Mouse (Mus musculus): ENCODE data around the gene Acin1.
A peak's percentile ranks its signal among the peaks of the same experiment; 100 is the strongest.

Acin1 gene

DNA sequence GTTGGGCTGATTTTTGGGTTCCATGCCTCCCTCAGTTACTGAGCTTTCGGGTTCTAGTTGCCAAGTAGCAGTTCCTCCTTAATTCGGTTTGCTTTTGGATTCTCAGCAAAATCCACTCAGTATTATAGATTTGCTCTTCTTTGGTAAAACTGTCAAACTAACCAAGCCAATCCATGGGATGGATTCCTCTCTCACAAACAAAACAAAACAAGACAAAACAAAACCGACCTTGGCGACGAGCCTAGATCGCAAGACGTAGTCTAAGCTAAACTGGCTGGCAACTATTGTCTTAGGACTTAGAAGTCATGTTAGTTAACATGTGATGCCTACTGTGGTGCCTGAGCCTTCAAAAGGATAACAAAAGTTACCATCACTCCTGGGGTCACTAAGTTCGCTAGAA, 83.0 kb downstream of the Acin1 start:
- no peak for DNase-seq

DNA sequence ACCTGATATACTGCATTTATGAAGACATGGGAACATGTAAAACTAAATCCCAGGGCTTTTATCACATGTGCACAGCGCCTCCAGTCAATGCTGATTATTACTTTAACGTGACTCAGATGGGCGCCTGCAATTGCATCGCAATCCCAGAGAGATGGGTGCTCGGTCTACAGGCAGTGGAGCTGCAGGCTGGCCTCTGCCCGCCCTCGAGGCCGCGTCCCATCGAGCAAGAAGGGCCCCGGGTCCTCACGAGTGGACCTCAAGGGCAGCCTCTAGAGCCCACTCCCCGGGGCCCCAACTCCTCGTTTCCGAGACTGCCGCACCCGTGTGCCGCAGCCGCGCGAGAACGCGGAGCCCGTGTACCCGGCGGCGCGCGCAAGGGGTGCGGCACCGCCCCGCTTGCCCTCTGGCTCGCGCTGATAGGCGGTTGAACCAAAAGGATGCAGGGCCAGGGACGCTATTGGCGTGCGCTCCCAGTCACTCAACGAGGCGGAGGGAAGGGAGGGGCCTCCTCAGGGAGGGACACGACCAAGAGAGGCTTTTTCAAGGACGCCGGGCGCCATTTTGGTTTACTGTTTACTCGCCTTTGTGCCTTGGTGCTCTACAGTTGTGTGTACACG, 83.6 kb downstream of the Acin1 start:
- DNase-seq: peak; percentile 95

DNA sequence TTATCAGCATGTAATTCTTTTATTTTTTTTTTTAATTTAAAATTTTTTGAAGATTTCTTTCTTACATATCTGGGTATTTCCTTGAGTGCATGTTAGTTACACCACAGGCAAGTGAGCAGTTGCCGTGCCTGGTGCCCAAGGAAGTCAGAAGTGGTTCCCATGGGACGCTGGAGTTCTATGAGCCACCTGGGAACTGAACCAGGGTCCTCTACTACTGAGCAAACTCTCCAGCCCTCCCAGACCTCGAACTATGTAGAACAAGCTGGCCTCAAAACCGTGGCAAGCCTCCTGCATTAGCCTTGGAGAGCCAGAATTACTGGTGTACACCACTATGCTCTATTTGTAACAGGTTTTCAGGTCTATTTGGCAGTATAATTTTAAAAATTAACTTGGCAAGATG, 84.1 kb downstream of the Acin1 start:
- DNase-seq: no peak

DNA sequence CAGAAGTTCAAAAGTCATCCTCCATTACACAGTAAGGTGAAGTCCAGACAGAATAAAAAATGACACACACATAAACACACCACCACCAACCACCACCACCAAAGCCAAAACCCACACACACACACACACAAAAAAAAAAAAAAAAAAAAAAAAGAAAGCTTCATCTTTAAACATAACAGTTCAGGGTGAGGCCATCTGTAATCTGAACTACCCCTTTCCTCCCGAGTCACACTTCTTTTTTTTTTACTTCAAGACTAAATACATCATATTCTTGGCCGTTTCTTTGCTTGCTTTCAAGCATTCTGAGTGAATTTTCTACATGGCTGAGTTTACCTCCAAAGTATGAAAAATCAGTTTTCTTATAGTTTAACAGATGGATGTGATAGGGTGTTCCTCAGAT, 85.1 kb downstream of the Acin1 start:
- DNase-seq: no peak

DNA sequence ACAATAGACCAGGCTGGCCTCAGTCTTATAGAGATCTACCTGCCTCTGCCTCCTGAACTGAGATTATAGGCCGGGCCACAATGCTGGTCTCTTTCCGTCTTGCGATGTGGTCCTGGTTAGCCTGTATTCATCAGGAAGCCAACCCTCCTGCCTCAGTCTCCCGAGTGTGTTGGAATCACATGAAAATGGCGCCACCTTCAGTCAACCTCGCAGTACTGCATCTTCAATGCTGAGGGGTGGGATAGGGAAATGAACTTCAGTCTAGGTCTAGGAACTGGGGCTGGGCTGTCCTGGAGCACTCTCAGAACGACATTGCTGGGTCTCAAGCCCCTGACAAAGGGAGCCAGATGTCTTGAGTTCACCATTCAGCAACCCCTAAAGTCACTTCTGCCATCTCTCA, 89.6 kb downstream of the Acin1 start:
- DNase-seq: no peak

DNA sequence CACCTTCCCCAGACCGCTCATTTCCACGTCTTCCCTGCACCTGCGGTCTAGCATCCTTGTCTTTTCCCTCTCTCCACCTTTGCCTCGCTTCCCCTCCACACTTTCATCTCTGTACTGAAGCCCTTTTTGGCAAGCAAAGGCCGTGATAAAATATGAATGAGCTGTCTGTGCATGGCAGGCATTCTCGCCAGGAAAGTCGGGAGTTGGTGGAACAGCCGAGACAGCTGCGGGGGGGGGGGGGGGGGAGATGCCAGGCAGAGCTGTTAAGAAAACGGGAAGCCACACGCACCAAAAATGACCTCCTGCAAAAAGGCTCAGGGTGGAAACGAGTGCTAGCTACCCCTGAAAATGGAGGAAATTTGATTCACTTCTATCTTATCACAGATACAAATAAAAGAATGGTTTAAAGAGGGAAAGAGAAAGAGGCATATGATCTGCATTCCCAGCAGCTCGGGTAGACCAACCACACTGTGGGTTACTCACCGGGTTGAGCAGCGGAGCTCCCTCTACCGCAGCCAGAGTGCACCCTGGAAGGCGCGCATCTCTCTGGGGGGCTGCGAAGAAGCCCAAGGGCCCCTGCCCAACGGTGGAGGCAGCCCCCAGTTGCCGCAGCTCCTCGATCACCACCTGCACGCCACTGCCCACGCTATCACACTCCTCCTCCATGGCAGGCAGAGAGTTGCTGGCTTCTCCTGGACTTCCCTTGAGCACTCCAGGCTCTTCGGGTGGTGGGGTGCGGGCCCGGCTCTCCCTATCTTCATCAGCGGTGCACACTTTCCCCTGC, 91.9 kb downstream of the Acin1 start:
- DNase-seq: no peak

DNA sequence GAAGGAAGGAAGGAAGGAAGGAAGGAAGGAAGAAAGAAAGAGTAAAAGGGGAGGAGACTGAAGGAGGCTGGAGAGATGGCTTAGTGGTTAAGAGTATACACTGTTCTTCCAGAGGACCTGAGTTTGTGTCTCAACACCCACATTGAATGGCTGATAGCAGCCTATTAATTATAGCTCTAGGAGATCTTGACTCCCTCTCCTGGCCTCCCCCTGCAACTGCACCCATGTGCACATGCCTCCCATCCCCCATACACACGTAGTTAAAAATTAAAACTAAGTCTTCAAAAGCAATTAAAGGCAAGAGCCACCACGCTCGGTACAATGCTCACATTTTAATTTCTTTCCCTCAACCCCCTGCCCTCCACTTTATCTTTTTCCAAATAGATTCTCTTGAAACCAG, 92.7 kb downstream of the Acin1 start:
- DNase-seq: no peak

DNA sequence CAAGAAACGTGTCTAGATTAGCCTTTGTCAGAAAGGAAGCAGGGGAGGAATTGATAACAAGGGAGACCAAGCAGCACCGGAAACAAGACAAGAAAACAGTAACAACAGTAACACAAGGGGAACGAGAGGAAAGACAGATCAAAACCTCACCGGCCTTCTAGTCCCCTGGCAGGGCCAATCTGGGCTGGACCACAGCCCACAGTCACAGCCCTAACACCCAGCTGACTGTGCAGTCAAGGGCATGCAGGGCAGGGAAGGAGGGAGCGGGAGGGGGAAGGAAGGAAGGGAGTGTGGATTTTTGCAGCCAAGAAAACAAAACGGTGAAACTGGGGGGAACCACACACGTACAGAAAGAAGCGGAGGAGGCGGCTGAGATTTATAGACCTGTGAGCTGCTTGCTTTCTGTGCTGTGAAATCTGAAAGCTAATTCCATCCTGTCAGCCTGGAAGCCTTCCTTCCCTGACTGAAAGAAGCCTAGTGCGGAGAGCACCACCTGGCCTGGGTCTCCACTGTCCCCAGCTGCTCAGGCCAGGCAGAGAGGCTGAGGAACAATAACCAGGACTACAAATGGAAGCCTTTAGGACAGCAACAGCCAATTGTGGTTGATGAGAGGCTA, 94.3 kb downstream of the Acin1 start:
- DNase-seq: no peak
